Mouse (Mus musculus) heart, embryonic 14.5 days (tissue): ENCODE data around the gene Cdh11. TPM values are rescaled to one million over a fixed set of nuclear protein-coding genes. Genes with fewer than 3 reads are reported as not detected.

Experiments used
- ATAC-seq: fragments of 200-750 bp; cut with Nextera tagmentation; 2 replicates; pipeline ENCODE4 v1.8.0; 2017; ENCODE audit warnings: low read depth, moderate TSS enrichment; ENCODE audit not compliant: insufficient number of reproducible peaks, insufficient read depth, low FRiP score
- H3K27ac ChIP-seq, 2 experiments: fragments of 200-500 bp in 1 of 2; fragments of 300-500 bp in 1 of 2; sonication (generic) in 1 of 2; replicated peaks in 1 of 2; 2 replicates each; pipeline ENCODE4 v1.5.1; 2012 to 2014; ENCODE audit warnings: low read depth in 2 of 2, low read length in 2 of 2, control low read depth in 1 of 2, mild to moderate bottlenecking in 1 of 2, mixed read lengths in 1 of 2; ENCODE audit not compliant: control insufficient read depth in 1 of 2, insufficient read depth in 1 of 2
- H3K27me3 ChIP-seq: fragments of 300-500 bp; sonication (generic); 2 replicates; pipeline ENCODE4 v1.6.1; 2014; ENCODE audit warnings: mild to moderate bottlenecking, low read length, control low read depth; ENCODE audit not compliant: control insufficient read depth, insufficient read depth
- H3K36me3 ChIP-seq: fragments of 300-500 bp; sonication (generic); 2 replicates; pipeline ENCODE4 v1.6.1; 2014; ENCODE audit warnings: mild to moderate bottlenecking, control low read depth, low read length, mixed read lengths; ENCODE audit not compliant: control insufficient read depth, insufficient read depth
- H3K4me1 ChIP-seq, 2 experiments: fragments of 200-500 bp in 1 of 2; fragments of 300-500 bp in 1 of 2; sonication (generic) in 1 of 2; 2 replicates each; pipeline ENCODE4 v1.6.1; 2012 to 2014; ENCODE audit warnings: low read length in 2 of 2, control low read depth in 1 of 2, mixed read lengths in 1 of 2; ENCODE audit not compliant: control insufficient read depth in 2 of 2, insufficient read depth in 2 of 2
- H3K4me2 ChIP-seq: fragments of 300-500 bp; sonication (generic); 2 replicates; pipeline ENCODE4 v1.6.1; 2014; ENCODE audit warnings: mild to moderate bottlenecking, low read length
- H3K4me3 ChIP-seq, 2 experiments: fragments of 200-500 bp in 1 of 2; fragments of 300-500 bp in 1 of 2; sonication (generic) in 1 of 2; 2 replicates each; pipeline ENCODE4 v1.5.1; 2012 to 2014; ENCODE audit warnings: low read length in 2 of 2, mild to moderate bottlenecking in 2 of 2, control low read depth in 1 of 2, low read depth in 1 of 2, moderate library complexity in 1 of 2; ENCODE audit not compliant: control insufficient read depth in 1 of 2, insufficient read depth in 1 of 2
- H3K9ac ChIP-seq: fragments of 300-500 bp; sonication (generic); 2 replicates; pipeline ENCODE4 v1.6.1; 2014; ENCODE audit warnings: mild to moderate bottlenecking, low read length
- H3K9me3 ChIP-seq: fragments of 300-500 bp; sonication (generic); 2 replicates; pipeline ENCODE4 v1.6.1; 2016; ENCODE audit warnings: low read length, control low read depth; ENCODE audit not compliant: control insufficient read depth
- WGBS: fragments of 180-500 bp; shearing (Covaris S2); extraction: QIAGEN DNeasy Blood & Tissue Kit; methylation state at CpG from one replicate; pipeline ENCODE4 v1.1.7; 2014; 5-methylcytosine and 5-hydroxymethylcytosine counted together
- polyA plus RNA-seq: library from polyadenylated mRNA; unstranded; fragments of >200 nt; fragmentation: Nextera tagmentation; extraction: Ambion mirVana; gene quantifications from 2 replicates; pipeline ENCODE4 v1.2.1, GENCODE M21; 2014

Gene Cdh11
- polyA plus RNA-seq, 1 experiment from 2014 or later = 75.4 TPM

DNA sequence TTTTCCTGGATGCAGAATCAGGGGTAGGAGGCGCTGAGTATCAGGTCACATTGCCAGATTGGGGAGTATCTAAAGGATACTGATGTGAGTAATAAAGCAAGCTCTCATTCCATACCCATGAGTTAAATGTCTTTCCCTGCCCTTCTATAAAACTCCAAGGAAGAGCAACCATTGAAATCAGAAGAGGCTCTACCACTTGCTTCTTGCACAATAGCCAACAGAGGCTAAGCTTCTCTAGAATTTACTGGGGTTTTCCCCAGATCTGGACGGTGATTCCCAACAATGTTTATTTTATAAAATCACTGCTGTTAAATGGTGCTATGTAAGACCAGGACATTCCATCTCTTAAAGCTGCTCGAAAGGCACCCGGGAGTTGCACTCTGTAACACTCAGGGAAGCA lies 44.5 kb downstream of the Cdh11 start:
- H3K36me3 ChIP-seq = no peaks in the 10 kb centered on the region
- no peak overlapping the region for H3K4me3 ChIP-seq
- no peaks in the 10 kb centered on the region for H3K27me3 ChIP-seq
- peaks cover 2 to 7% of the 10 kb centered on the region in 2 experiments; a peak in 2 of 4 replicates for H3K4me1 ChIP-seq
- H3K27ac ChIP-seq = no peak overlapping the region
- H3K9me3 ChIP-seq = no peaks in the 10 kb centered on the region
- H3K9ac ChIP-seq = no peak overlapping the region
- H3K4me2 ChIP-seq = no peak overlapping the region
- 79% methylated on average over 4 of the region's 4 CpGs for WGBS
- no peak for ATAC-seq

DNA sequence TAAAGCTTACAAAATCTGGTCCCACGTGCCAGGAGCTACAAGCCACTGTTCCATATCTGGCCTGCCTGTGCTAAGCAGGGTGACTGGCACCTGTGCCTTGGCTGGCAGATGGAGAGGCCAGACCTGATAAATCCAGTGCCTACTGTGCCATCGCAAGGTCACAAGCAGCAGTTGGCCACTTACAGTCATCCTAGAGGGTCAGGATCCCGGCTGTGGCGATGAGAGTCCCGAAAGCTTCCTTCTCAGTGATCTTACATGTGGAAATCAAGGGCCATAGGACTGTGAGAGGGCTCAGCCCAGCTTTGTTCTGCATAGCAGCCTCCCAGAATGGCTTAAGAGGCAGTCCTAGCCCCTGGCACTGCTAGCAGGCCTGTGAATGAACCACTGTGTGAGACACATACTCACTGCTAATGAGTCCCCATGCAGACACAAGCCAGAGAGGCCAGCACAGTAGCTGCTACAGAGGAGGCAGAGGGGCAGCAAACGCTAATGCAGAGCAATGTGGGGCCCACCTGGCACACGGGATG lies 46.4 kb downstream of the Cdh11 start:
- 82% methylated on average over 7 of the region's 7 CpGs for WGBS
- no peak overlapping the region for H3K27ac ChIP-seq

DNA sequence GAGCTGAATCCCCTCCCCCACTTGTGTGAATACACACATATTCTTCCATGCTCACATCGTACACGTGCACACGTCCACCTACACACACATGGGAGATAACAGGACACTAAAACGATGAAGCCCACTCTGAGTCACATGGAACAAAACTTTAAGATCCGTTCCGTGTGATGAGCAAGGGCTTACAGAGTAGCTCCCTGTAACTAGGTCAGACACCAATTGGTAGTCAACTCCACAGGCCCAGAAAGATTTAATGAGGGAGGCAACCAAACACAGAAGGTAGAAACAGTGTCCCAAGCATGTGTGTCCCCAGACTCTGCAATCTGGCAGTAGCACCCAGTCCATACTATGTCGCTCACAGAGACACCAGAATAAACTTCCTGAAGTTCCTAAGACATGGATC lies 47.0 kb downstream of the Cdh11 start:
- no peak overlapping the region for H3K4me3 ChIP-seq
- H3K27me3 ChIP-seq = no peaks in the 10 kb centered on the region
- no peak overlapping the region for H3K4me2 ChIP-seq
- no peaks in the 10 kb centered on the region; the same call in 1 of the 2 replicates for H3K36me3 ChIP-seq
- no peak overlapping the region for H3K9ac ChIP-seq
- peaks cover 2 to 7% of the 10 kb centered on the region in 2 experiments; a peak in 2 of 4 replicates for H3K4me1 ChIP-seq
- H3K27ac ChIP-seq = no peak overlapping the region
- WGBS = 72% methylated on average over 7 of the region's 7 CpGs
- no peaks in the 10 kb centered on the region for H3K9me3 ChIP-seq
- ATAC-seq = no peak

More for the DNA sequence above, 46.4 kb downstream of the Cdh11 start:
- no peak for ATAC-seq
- Histone ChIP-seq H3K4me1 (peaks cover 2 to 7% of the 10 kb centered on the region in 2 experiments; a peak in 2 of 4 replicates), H3K9me3 (no peaks in the 10 kb centered on the region), H3K4me2 (no peak overlapping the region), H3K9ac (no peak overlapping the region), H3K4me3 (no peak overlapping the region), H3K36me3 (no peaks in the 10 kb centered on the region; the same call in 1 of the 2 replicates), H3K27me3 (no peaks in the 10 kb centered on the region)

DNA sequence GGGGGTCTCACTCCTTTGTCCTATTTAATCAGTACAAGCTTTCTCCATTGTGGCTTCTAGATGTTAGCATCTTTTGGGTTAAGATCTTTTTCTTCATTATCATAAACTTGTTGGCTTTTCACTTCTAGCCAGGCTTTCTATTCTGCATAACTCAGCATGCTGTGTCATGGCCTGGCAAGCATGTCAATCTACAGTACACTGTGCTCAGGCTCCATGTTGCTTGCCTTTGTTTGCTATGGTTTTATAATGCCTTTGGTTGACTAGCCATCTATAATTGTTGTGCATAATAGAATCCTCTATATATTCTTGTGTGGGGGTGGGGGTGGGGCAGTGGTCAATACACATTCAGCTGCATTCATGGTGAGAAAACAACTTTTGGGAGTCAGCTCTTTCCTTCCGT lies 51.0 kb downstream of the Cdh11 start:
- H3K9ac ChIP-seq = no peak overlapping the region
- H3K4me2 ChIP-seq = no peak overlapping the region
- H3K4me1 ChIP-seq = peaks cover 0 to 7% of the 10 kb centered on the region in 2 experiments; a peak in 1 of 4 replicates

DNA sequence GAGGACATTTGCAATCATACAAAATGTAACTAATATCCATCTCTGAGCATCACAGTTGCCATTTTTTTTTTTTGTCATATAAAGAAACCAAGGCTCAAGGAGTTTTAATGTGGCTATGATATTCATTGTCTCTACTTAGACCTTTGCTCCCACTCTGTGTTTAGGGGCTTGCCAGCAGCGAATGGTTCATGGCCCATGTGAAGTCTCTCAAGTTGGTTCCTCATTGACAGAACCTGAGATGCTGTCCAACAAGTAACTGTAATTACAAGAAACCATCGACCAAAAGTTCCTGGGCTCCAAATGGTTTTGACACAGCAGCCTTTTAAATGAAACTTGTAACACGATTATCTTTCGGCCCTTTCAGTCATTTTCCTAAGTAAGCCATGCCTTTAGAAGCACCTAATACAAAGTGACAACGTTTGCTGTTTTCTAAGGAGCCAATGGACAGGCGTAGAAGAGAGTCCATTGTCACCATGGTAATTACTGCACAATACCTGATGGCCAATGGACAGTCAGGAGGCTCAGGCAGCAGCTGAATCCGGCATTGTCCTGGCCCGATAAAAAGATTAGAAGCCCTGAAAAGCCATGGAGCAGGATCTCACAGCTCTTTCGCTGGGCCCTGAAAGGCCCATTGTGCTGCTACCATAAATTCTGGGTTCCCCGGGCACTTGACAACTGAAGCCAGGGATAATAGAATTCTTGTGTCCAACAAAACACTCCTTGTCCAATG lies 59.1 kb downstream of the Cdh11 start:
- ATAC-seq = no peak
- H3K4me2 ChIP-seq = no peak overlapping the region
- WGBS = 84% methylated on average over 10 of the region's 10 CpGs

More for the DNA sequence above, 51.0 kb downstream of the Cdh11 start:
- no peak overlapping the region for H3K4me3 ChIP-seq
- no peaks in the 10 kb centered on the region; the same call in 1 of the 2 replicates for H3K36me3 ChIP-seq
- WGBS = 87% methylated on average over 1 of the region's 1 CpGs
- no peaks in the 10 kb centered on the region for H3K27me3 ChIP-seq
- no peaks in the 10 kb centered on the region for H3K9me3 ChIP-seq
- H3K27ac ChIP-seq = no peak overlapping the region
- no peak for ATAC-seq

DNA sequence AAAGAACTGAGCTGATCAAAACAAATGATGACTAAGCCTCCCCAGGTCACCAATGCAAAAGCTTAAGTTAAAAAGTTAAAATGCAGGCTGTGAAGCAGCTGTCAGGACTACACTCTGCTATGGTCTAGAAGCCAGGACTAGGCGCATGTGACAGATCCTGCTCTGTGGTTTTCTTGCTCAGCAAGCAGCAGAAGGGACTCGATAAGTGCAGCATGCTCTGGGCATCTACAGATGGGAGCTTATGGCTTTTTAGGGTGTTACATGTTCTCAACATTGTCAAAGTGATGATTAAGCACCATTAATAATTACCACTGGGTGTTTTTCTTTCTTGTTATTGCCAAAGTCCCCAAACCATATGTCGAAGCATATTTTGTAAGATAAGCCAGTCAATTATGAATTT lies 59.9 kb downstream of the Cdh11 start:
- H3K9me3 ChIP-seq = no peaks in the 10 kb centered on the region
- no peak overlapping the region for H3K9ac ChIP-seq
- no peaks in the 10 kb centered on the region for H3K27me3 ChIP-seq
- H3K36me3 ChIP-seq = no peaks in the 10 kb centered on the region
- H3K4me1 ChIP-seq = no peaks in the 10 kb centered on the region
- no peak overlapping the region for H3K4me3 ChIP-seq
- H3K4me2 ChIP-seq = no peak overlapping the region
- ATAC-seq = no peak
- 75% methylated on average over 3 of the region's 3 CpGs for WGBS
- no peak overlapping the region for H3K27ac ChIP-seq

More for the DNA sequence above, 59.1 kb downstream of the Cdh11 start:
- Histone ChIP-seq H3K9me3 (no peaks in the 10 kb centered on the region), H3K36me3 (no peaks in the 10 kb centered on the region), H3K27me3 (no peaks in the 10 kb centered on the region), H3K4me3 (no peak overlapping the region), H3K27ac (no peak overlapping the region), H3K9ac (no peak overlapping the region), H3K4me1 (no peaks in the 10 kb centered on the region)

DNA sequence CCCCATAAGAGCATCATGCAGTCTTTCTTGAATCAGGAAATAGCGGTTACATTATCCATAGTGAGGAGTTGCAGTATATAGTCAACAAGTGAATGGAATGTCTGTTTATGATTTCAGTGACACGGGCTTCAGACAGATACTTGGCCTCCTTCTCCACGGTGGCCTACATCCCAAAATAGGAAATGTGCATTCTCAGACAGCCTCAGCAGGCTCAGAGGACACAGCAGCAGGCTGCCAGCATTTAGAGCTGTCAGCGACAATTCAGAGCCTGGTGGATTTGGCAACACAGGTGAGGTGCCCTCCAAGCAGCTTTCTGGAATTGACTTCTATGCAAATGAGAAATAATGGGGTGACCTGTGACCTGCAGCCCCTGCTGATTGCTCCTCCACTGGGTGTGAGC lies 69.5 kb downstream of the Cdh11 start:
- Histone ChIP-seq H3K4me1 (peaks cover 4 to 14% of the 10 kb centered on the region in 2 experiments), H3K9ac (no peak overlapping the region; the same call in 1 of the 2 replicates), H3K9me3 (no peaks in the 10 kb centered on the region), H3K4me3 (no peak overlapping the region), H3K27me3 (no peaks in the 10 kb centered on the region), H3K27ac (peak overlapping the region in 1 of 2 experiments; percentile 58; a peak in 2 of 4 replicates), H3K4me2 (peak overlapping the region; percentile 27), H3K36me3 (peaks cover 5% of the 10 kb centered on the region; the same call in 1 of the 2 replicates)
- no peak; the same call in 1 of the 2 replicates for ATAC-seq
- 19% methylated on average over 4 of the region's 4 CpGs for WGBS
